Mouse (Mus musculus): ENCODE data around the gene Rnf157. TPM values are rescaled to one million over a fixed set of nuclear protein-coding genes. Genes with fewer than 3 reads are reported as not detected.

Gene Rnf157
- polyA plus RNA-seq, 2 experiments: 17.3 to 20.1 TPM

DNA sequence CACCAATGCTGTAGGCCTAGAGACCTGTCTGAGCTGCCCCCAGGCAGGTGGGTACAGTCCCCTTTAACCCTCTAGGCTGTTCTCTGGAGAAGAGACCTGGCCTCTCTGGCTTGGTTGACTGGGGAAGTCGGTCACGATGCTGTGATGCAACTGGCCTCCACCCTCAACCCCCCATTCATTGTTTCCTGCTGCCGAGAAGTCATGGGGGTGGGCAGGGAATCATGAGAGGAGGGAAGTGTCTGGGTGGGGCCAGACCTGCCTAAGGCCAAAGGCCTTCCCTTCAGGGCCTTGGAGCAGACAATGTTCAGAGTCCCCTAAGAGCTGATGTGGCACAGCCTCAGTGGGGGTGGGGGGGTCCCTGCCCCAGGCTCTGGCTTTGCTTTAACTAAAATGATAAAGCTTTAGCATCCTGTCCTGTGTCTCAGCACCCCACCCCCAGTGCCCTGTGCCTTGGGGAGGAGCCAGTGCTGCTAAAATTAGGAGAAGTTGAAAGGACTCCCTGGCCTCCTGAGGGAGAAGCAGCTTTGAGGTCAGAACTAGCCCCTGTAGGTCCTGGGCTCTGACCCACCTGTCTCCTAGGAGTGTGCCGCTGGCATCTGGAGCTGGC lies 24.0 kb upstream of the Rnf157 start:
- DNase-seq (ENCODE audit: low spot score): no peak

DNA sequence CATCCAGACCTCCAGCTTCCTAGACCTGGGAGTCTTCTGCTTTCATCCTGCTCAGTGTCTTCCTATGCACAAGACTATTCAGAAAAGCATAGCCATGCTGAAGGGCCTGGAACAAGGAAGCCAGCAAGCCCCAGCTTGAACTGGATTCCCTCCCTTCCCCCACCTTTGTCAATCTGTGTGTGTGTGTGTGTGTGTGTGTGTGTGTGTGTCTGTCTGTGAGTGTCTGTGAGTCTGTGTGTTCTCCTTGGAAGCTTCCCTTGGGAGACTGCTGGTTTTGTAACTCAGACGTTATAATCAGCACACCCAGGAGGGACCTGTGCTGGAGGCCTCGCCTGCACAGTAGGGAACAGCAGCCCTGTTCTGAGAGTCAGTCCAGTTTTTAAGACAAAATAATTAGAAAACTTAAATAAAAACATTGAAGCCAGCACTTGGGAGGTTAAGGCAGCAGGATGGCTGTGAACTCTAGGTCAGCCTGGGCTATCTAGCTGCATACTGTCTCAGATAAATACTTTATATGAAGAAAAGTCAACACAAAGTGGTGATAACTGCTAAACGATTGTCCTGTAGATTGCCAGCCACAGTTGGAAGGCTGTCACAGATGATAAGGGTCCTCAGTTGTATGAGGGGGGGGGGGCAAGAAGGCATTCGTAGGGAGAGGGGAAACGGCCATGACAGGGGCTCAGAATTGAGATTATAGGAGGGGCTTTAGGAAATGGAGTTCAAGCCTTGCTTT lies 23.3 kb upstream of the Rnf157 start:
- H3K27me3 ChIP-seq (ENCODE audit: control insufficient read depth, insufficient read depth, low read length): no peaks in the 10 kb centered on the region
- H3K36me3 ChIP-seq (ENCODE audit: control insufficient read depth, insufficient read depth, low read length): peaks cover 35% of the 10 kb centered on the region
- H3K27ac ChIP-seq (replicated peaks; ENCODE audit: low read depth, low read length): no peak overlapping the region
- peak overlapping the region; percentile 75 for H3K4me3 ChIP-seq (replicated peaks; ENCODE audit: low read length)
- WGBS: 71% methylated on average over 5 of the region's 5 CpGs
- DNase-seq (ENCODE audit: low spot score): no peak
- no peak overlapping the region for H3K9ac ChIP-seq (ENCODE audit: low read depth, low read length, severe bottlenecking)
- H3K4me2 ChIP-seq (replicated peaks; ENCODE audit: low read depth, low read length, severe bottlenecking): peak overlapping the region; percentile 82
- no peak for ATAC-seq (ENCODE audit: low FRiP score, low read depth)
- no peaks in the 10 kb centered on the region for H3K9me3 ChIP-seq (ENCODE audit: control insufficient read depth, low read length)
- peaks cover 18% of the 10 kb centered on the region for H3K4me1 ChIP-seq (ENCODE audit: control insufficient read depth, insufficient read depth, low read length)
- TF ChIP-seq POLR2A (IDR thresholded peaks at IDR 0.05; ENCODE audit: borderline replicate concordance, extremely low read depth, insufficient read depth, insufficient read length): no peak

More for the DNA sequence above, 24.0 kb upstream of the Rnf157 start:
- H3K9ac ChIP-seq (ENCODE audit: low read depth, low read length, severe bottlenecking): 0 out of 2 replicates have a peak overlapping the region, but pooled peaks have one; percentile 32
- no peaks in the 10 kb centered on the region for H3K27me3 ChIP-seq (ENCODE audit: control insufficient read depth, insufficient read depth, low read length)
- H3K4me3 ChIP-seq (replicated peaks; ENCODE audit: low read length): no peak overlapping the region
- H3K36me3 ChIP-seq (ENCODE audit: control insufficient read depth, insufficient read depth, low read length): peaks cover 35% of the 10 kb centered on the region
- ATAC-seq (ENCODE audit: low FRiP score, low read depth): no peak
- peaks cover 18% of the 10 kb centered on the region for H3K4me1 ChIP-seq (ENCODE audit: control insufficient read depth, insufficient read depth, low read length)
- H3K4me2 ChIP-seq (replicated peaks; ENCODE audit: low read depth, low read length, severe bottlenecking): peak overlapping the region; percentile 82; the same call in 1 of the 2 replicates
- TF ChIP-seq POLR2A (IDR thresholded peaks at IDR 0.05; ENCODE audit: borderline replicate concordance, extremely low read depth, insufficient read depth, insufficient read length): no peak
- 63% methylated on average over 4 of the region's 4 CpGs for WGBS
- H3K27ac ChIP-seq (replicated peaks; ENCODE audit: low read depth, low read length): no peak overlapping the region
- H3K9me3 ChIP-seq (ENCODE audit: control insufficient read depth, low read length): no peaks in the 10 kb centered on the region

DNA sequence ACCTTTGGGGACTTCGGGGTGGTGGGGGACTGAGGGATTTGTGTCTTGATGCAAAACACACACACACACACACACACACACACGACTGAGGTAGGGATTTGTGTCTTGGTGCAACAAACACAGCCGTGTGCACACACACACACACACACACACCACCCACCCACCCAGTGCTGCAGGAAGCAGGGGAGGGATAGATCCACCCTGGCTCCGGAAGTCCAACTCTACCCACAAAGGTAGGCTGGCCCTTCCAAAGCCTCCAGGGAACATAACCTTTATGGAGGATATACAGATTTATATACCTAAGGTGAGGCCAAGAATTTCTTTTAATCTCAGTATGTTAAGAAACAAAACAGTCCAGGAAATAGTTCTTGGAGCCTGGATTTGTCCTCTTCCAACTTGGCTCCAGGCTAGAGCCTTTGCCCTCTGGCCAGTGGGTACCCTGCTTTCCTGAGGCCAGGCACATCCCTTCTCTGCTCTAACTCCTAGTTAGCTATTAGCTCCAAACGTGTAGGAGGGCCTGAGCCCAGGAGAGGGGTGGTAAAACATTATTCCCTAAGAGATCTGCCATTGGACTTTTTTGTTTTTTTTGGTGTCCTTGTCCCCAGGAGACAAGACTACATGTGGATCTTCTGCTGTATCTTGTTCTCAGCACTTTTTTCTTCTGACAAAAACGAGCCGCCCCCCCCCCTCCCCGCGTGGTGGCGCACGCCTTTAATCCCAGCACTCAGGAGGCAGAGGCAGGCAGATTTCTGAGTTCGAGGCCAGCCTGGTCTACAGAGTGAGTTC lies 22.3 kb upstream of the Rnf157 start:
- Histone ChIP-seq H3K4me1 (ENCODE audit: control insufficient read depth, insufficient read depth, low read length) (peaks cover 18% of the 10 kb centered on the region), H3K9ac (ENCODE audit: low read depth, low read length, severe bottlenecking) (peak overlapping the region; percentile 76), H3K9me3 (ENCODE audit: control insufficient read depth, low read length) (no peaks in the 10 kb centered on the region), H3K4me2 (replicated peaks; ENCODE audit: low read depth, low read length, severe bottlenecking) (peak overlapping the region; percentile 82), H3K27me3 (ENCODE audit: control insufficient read depth, insufficient read depth, low read length) (no peaks in the 10 kb centered on the region), H3K36me3 (ENCODE audit: control insufficient read depth, insufficient read depth, low read length) (peaks cover 35% of the 10 kb centered on the region), H3K4me3 (replicated peaks; ENCODE audit: low read length) (peak overlapping the region; percentile 75), H3K27ac (replicated peaks; ENCODE audit: low read depth, low read length) (peak overlapping the region; percentile 85)
- ATAC-seq (ENCODE audit: low FRiP score, low read depth): no peak
- no peak for TF ChIP-seq POLR2A (IDR thresholded peaks at IDR 0.05; ENCODE audit: borderline replicate concordance, extremely low read depth, insufficient read depth, insufficient read length)
- no peak for DNase-seq (ENCODE audit: low spot score)
- 52% methylated on average over 12 of the region's 12 CpGs for WGBS

DNA sequence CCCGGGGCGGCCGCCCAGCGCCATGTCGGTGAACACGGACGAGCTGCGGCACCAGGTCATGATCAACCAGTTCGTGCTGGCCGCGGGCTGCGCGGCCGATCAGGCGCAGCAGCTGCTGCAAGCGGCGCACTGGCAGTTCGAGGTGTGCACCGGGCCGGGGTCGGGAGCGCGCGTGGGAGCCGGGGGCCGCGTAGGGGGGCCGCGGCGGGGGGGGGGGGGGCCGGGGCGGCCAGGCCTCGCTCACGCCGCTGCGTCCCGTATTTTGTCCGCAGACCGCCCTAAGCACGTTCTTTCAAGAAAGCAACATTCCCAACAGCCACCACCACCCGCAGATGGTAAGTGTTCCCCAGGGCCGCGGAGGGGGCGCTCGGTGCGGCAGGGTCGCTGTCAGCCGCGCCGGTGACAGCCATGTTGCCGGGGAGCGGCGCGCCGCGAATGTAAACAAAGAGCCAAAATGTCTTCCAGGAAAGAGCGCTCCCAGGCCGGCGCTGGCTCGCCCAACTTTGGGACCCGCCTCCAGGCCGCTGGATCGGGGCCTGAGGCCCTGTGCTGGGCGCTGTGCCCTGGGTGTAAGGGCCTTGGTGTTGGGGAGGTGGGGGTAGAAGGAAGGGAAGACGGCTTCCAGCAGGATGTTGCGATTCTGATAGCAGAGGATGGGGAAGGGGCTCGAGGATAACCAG lies 21.6 kb upstream of the Rnf157 start:
- Histone ChIP-seq H3K9ac (ENCODE audit: low read depth, low read length, severe bottlenecking) (peak overlapping the region; percentile 76), H3K4me1 (ENCODE audit: control insufficient read depth, insufficient read depth, low read length) (peaks cover 18% of the 10 kb centered on the region), H3K27ac (replicated peaks; ENCODE audit: low read depth, low read length) (peak overlapping the region; percentile 85), H3K4me2 (replicated peaks; ENCODE audit: low read depth, low read length, severe bottlenecking) (peak overlapping the region; percentile 82), H3K27me3 (ENCODE audit: control insufficient read depth, insufficient read depth, low read length) (no peaks in the 10 kb centered on the region), H3K36me3 (ENCODE audit: control insufficient read depth, insufficient read depth, low read length) (peaks cover 33% of the 10 kb centered on the region), H3K4me3 (replicated peaks; ENCODE audit: low read length) (peak overlapping the region; percentile 75), H3K9me3 (ENCODE audit: control insufficient read depth, low read length) (no peaks in the 10 kb centered on the region)
- DNase-seq (ENCODE audit: low spot score) (peak; percentile 53), ATAC-seq (ENCODE audit: low FRiP score, low read depth) (peak; percentile 5; the same call in 1 of the 2 replicates)
- TF ChIP-seq POLR2A (IDR thresholded peaks at IDR 0.05; ENCODE audit: borderline replicate concordance, extremely low read depth, insufficient read depth, insufficient read length): no peak
- WGBS: under 1% methylated on average over 30 of the region's 67 CpGs
